Comparison of ENCODE assay signal across 8 mouse cellular contexts in the genomic region with DNA sequence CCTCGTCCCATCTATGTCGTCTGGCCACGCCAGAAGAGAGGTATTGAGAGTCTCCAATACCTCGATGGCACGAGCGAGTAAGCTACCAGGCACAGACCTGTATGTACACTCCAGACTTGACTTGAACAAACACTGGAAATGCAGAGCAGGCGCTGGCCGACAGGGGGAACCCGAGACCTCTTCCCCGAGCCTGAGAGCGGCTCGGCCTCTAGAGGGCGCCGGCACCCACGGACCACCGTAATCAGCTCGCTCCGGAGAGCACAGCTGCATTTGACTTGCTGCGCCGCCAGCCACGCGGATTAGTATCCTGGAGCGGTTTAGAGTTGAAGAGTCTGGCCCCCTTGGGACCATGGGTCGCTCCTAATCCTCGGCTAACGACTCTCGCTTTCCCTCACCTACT. TPM values are rescaled to one million over a fixed set of nuclear protein-coding genes. Genes with fewer than 3 reads are reported as not detected.
DNase-seq lines count a peak whose midpoint lies in the region; ATAC-seq and TF ChIP-seq lines count a peak whose summit lies in the region.

No protein-coding gene starts in this region.

- 0 out of 2 replicates have a peak, but pooled peaks cover 4% of the 10 kb centered on the region for H3K36me3 ChIP-seq in hindbrain, embryonic 14.5 days (replicated peaks; ENCODE audit: control insufficient read depth, insufficient read depth)

- in situ Hi-C loops in Patski (cut with MboI; ENCODE audit: low pct_unique_long_range_greater_than_20kb), result no loop called here

- 0% methylated on average over 27 of the region's 27 CpGs for WGBS in hindbrain, embryonic 14.5 days

- CTCF ChIA-PET in Patski (lab: Charles Lee), result interaction anchor here (0.6 to 3.6 kb wide), 27 partner anchors 10 to 175 kb away, joined by 3 to 101 read pairs (median 5); a partner anchor contains a TSS

- no peaks in the 10 kb centered on the region for H3K27me3 ChIP-seq in Patski
- no peaks in the 10 kb centered on the region for H3K27me3 ChIP-seq in hindbrain, embryonic 14.5 days (ENCODE audit: control insufficient read depth, insufficient read depth, low read length)

- POLR2A ChIA-PET in Patski (lab: Charles Lee), result interaction anchor here (0.6 to 1.8 kb wide), 6 partner anchors 9 to 156 kb away, joined by 3 to 10 read pairs (median 4); a partner anchor contains a TSS

- peak overlapping the region; percentile 61; the same call in 1 of the 2 replicates for H3K9ac ChIP-seq in hindbrain, embryonic 14.5 days

- H3K9me3 ChIP-seq in hindbrain, embryonic 14.5 days (ENCODE audit: control insufficient read depth, low read length), result no peaks in the 10 kb centered on the region

- no peak for TF ChIP-seq CTCF in Patski (IDR thresholded peaks at IDR 0.05)

- H3K27ac ChIP-seq in hindbrain, embryonic 14.5 days, result peak overlapping the region; percentile 97

- H3K4me1 ChIP-seq in hindbrain, embryonic 14.5 days (replicated peaks; ENCODE audit: control insufficient read depth, insufficient read depth, low read length), result peaks cover 70% of the 10 kb centered on the region

- H3K4me2 ChIP-seq in hindbrain, embryonic 14.5 days (replicated peaks), result peak overlapping the region; percentile 75

- DNase-seq in Patski (ENCODE audit: low read depth, low spot score), result peak; percentile 41
- DNase-seq in cerebellum, postnatal 25 days, result peak; percentile 96 to 98
- DNase-seq in frontal cortex, postnatal 25 days (ENCODE audit: low spot score in 2 of 2), result peak; percentile 98 to 99
- peak; percentile 96 for DNase-seq in hindbrain, embryonic 14.5 days (ENCODE audit: low spot score)
- DNase-seq in layer of hippocampus, postnatal 36 days, result peak; percentile 94 to 95
- peak; percentile 92 for DNase-seq in lung, postnatal 25 days (ENCODE audit: low spot score)
- peak; percentile 82 for DNase-seq in retina, adult 2 months (ENCODE audit: low read depth, low spot score)
- DNase-seq in thymus, postnatal 25 days, result peak; percentile 96

- H3K4me3 ChIP-seq in hindbrain, embryonic 14.5 days (replicated peaks; ENCODE audit: low read length), result 0 out of 2 replicates have a peak overlapping the region, but pooled peaks have one; percentile 30

- peak; percentile 78 for ATAC-seq in Patski
- ATAC-seq in hindbrain, embryonic 14.5 days (ENCODE audit: low FRiP score), result peak; percentile 19; the same call in 1 of the 2 replicates

RNA-seq across cellular contexts. Expression of a gene that starts 2.0 kb away (rescaled TPM):
- polyA plus RNA-seq in Patski (2021), result 0.18 TPM
- 12.7 and 18.0 TPM in 2 replicates for polyA plus RNA-seq in hindbrain, embryonic 14.5 days (2014; fragmentation: Nextera tagmentation; extraction: Ambion mirVana)
- total RNA-seq in layer of hippocampus, postnatal 36 days (2021), result 1 to 10 TPM; 3.5 to 4.8 TPM

RNA-seq across cellular contexts. Expression of a gene that starts 9.4 kb away (rescaled TPM):
- 144 TPM for polyA plus RNA-seq in Patski (2021)
- 45.6 and 47.4 TPM in 2 replicates for polyA plus RNA-seq in hindbrain, embryonic 14.5 days (2014; fragmentation: Nextera tagmentation; extraction: Ambion mirVana)
- 10 to 100 TPM; 27.4 to 29.9 TPM for total RNA-seq in layer of hippocampus, postnatal 36 days (2021)

RNA-seq across cellular contexts. Expression of a gene that starts 11.3 kb away (rescaled TPM):
- 0.80 TPM for polyA plus RNA-seq in Patski (2021)
- 0.60 TPM in 1 of 2 replicates, not detected in the other for polyA plus RNA-seq in hindbrain, embryonic 14.5 days (2014; fragmentation: Nextera tagmentation; extraction: Ambion mirVana)
- total RNA-seq in layer of hippocampus, postnatal 36 days (2021), result 1 to 10 TPM; 3.0 to 3.7 TPM

RNA-seq across cellular contexts. Expression of a gene that starts 21.5 kb away (rescaled TPM):
- polyA plus RNA-seq in Patski (2021), result 6.0 TPM
- 94.1 and 105 TPM in 2 replicates for polyA plus RNA-seq in hindbrain, embryonic 14.5 days (2014; fragmentation: Nextera tagmentation; extraction: Ambion mirVana)
- 1 to 10 TPM; 1.3 to 1.7 TPM for total RNA-seq in layer of hippocampus, postnatal 36 days (2021)

Comparison
In these comparisons a context has a peak if more than half of its experiments do, and no peak if none do; other contexts are left out.
1. Peak in every context shown above with its lines: DNase-seq, ATAC-seq, H3K4me3 ChIP-seq and H3K27ac ChIP-seq.
2. DNase-seq: peak in every context shown above with its lines; median percentile 98 in frontal cortex, postnatal 25 days; 97 in cerebellum, postnatal 25 days; 96 in hindbrain, embryonic 14.5 days; 96 in thymus, postnatal 25 days; 94 in layer of hippocampus, postnatal 36 days; 92 in lung, postnatal 25 days; 82 in retina, adult 2 months; 41 in Patski.
3. RNA of a gene that starts 2.0 kb away (polyA plus RNA-seq): 12.7 to 18.0 TPM in hindbrain, embryonic 14.5 days; 0.18 TPM in Patski (single experiment); every median in the first group is over 10 times any median in the second.